Mouse (Mus musculus) liver, embryonic 11.5 days (tissue): ENCODE data around the gene Mettl5. TPM values are rescaled to one million over a fixed set of nuclear protein-coding genes. Genes with fewer than 3 reads are reported as not detected.
A peak's percentile ranks its signal among the peaks of the same experiment; 100 is the strongest.

ENCODE experiments used
- ATAC-seq: fragments of 200-750 bp; cut with Nextera tagmentation; replicated peaks from 2 replicates; pipeline ENCODE4 v1.8.0; 2017; ENCODE audit warnings: moderate number of reproducible peaks, mild to moderate bottlenecking, moderate TSS enrichment, moderate library complexity; ENCODE audit not compliant: low FRiP score
- DNase-seq: peaks from one replicate; pipeline ENCODE4 v3.0.0-alpha.2; 2017; ENCODE audit warnings: low spot score
- H3K27ac ChIP-seq: fragments of 300-500 bp; sonication (generic); 2 replicates; pipeline ENCODE4 v1.5.1; 2014; ENCODE audit warnings: mild to moderate bottlenecking, low read depth, low read length, control low read depth
- H3K27me3 ChIP-seq: fragments of 300-500 bp; sonication (generic); replicated peaks from 2 replicates; pipeline ENCODE4 v1.6.1; 2014; ENCODE audit warnings: low read length, mixed read lengths; ENCODE audit not compliant: control insufficient read depth, insufficient read depth
- H3K36me3 ChIP-seq: fragments of 300-500 bp; sonication (generic); 2 replicates; pipeline ENCODE4 v1.6.1; 2014; ENCODE audit warnings: mild to moderate bottlenecking, low read length, moderate library complexity, mixed read lengths; ENCODE audit not compliant: control insufficient read depth, insufficient read depth
- H3K4me1 ChIP-seq: fragments of 300-500 bp; sonication (generic); replicated peaks from 2 replicates; pipeline ENCODE4 v1.6.1; 2014; ENCODE audit warnings: low read length, mixed read lengths; ENCODE audit not compliant: control insufficient read depth, insufficient read depth
- H3K4me2 ChIP-seq: fragments of 300-500 bp; sonication (generic); 2 replicates; pipeline ENCODE4 v1.6.1; 2014; ENCODE audit warnings: mild to moderate bottlenecking, control low read depth, moderate library complexity
- H3K4me3 ChIP-seq: fragments of 300-500 bp; sonication (generic); 2 replicates; pipeline ENCODE4 v1.5.1; 2014; ENCODE audit warnings: low read depth, low read length, control low read depth
- H3K9ac ChIP-seq: fragments of 300-500 bp; sonication (generic); 2 replicates; pipeline ENCODE4 v1.6.1; 2014; ENCODE audit warnings: low read depth, low read length, control low read depth
- H3K9me3 ChIP-seq: fragments of 300-500 bp; sonication (generic); 2 replicates; pipeline ENCODE4 v1.6.1; 2016; ENCODE audit warnings: low read length, inconsistent platforms, mixed read lengths; ENCODE audit not compliant: control insufficient read depth
- whole genome bisulfite sequencing: fragments of 180-500 bp; shearing (Covaris S2); extraction: QIAGEN DNeasy Blood & Tissue Kit; methylation state at CpG from one replicate; pipeline ENCODE4 v1.1.7; 2014; 5-methylcytosine and 5-hydroxymethylcytosine counted together
- polyA plus RNA-seq: library from polyadenylated mRNA; unstranded; fragments of >200 nt; fragmentation: Nextera tagmentation; extraction: Ambion mirVana; gene quantifications from 2 replicates; pipeline ENCODE4 v1.2.1, GENCODE M21; 2014

Gene Mettl5
- polyA plus RNA-seq, 1 experiment from 2014 or later = 68.1 TPM

DNA sequence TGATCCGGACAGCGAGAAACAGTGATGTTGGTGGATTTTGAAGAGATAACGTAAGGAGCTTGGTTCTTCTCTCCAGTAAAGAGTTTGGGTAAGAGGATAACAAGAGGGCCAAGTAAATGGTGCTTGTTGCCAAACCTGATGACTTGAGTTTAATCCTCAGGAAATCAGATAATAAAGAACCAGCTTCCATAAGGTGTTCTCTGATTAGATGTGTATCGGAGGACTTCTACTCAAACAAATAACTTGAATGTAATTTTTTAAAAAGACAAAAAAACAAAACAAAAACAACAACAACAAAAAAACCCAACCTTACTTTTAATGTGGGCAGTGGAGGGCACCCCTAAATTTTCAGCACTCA, 10.8 kb upstream of the Mettl5 start:
- Histone ChIP-seq H3K9me3 (no peaks in the 10 kb centered on the region), H3K4me1 (peaks cover 16% of the 10 kb centered on the region), H3K27ac (peak overlapping the region; percentile 90), H3K36me3 (no peaks in the 10 kb centered on the region), H3K27me3 (no peaks in the 10 kb centered on the region), H3K4me3 (no peak overlapping the region), H3K4me2 (0 out of 2 replicates have a peak overlapping the region, but pooled peaks have one; percentile 0), H3K9ac (no peak overlapping the region)
- 73% methylated on average over 4 of the region's 4 CpGs for WGBS
- ATAC-seq (no peak), DNase-seq (no peak)

DNA sequence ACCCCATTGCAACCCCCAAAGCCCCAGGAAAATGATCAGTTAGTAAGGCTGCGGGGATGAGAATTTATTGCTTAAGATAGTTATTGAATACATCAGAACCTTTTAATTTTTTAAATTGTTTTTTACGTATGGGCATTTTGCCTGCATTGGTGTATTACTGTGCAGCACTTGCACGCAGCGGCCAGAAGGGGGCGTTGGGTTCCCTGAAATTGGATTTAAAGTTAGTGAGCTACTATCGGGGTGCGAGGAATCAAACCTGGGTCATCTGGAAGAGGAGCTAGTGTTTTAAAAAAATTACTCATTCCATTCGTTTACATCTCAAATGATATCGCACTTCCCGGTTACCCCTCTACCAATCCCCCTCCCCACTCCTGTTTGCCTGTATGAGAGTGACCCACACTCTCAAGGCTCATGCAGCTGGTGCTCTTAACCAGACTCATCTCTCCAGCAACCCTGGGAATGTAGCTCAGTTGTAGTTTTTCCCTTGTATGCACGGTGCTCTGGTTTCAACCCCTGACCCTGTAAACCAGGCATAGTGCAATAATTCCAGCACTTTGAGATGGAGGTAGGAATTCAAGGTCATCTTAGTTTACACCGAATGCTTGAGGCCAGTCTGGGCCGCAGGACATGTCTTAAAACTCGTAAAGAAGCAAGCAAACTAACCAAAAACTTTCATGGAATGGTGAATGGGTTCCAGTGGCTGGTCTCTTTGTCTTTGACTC, 10.2 kb upstream of the Mettl5 start:
- no peak for DNase-seq
- 59% methylated on average over 14 of the region's 14 CpGs for WGBS
- peak overlapping the region; percentile 7; the same call in 1 of the 2 replicates for H3K4me2 ChIP-seq
- no peaks in the 10 kb centered on the region for H3K9me3 ChIP-seq
- H3K36me3 ChIP-seq = no peaks in the 10 kb centered on the region
- peaks cover 16% of the 10 kb centered on the region for H3K4me1 ChIP-seq
- no peak overlapping the region for H3K4me3 ChIP-seq
- no peak overlapping the region for H3K9ac ChIP-seq
- ATAC-seq = no peak
- H3K27ac ChIP-seq = peak overlapping the region; percentile 90
- H3K27me3 ChIP-seq = no peaks in the 10 kb centered on the region

DNA sequence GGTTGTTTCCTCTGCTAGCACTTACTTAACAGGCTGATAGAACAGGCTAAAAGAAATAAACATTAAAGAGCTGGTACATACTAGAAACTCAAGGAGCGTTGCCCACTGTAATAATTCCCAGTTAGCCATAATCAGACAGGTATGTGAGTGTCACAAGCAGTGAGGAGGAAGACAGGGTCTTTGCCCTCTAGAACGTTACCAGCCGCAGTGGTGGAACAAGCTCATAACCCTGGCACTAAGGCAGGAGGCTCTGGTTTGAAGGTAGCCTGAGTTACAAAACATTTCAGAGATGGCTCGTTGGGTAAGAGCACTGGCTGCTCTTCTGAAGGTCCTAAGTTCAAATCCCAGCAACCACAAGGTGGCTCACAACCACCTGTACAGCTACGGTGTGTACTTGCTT, 8.5 kb upstream of the Mettl5 start:
- no peaks in the 10 kb centered on the region for H3K9me3 ChIP-seq
- no peaks in the 10 kb centered on the region for H3K27me3 ChIP-seq
- no peak overlapping the region for H3K27ac ChIP-seq
- H3K36me3 ChIP-seq = no peaks in the 10 kb centered on the region
- no peak overlapping the region for H3K4me2 ChIP-seq
- H3K4me1 ChIP-seq = peaks cover 11% of the 10 kb centered on the region
- no peak overlapping the region for H3K4me3 ChIP-seq
- 86% methylated on average over 5 of the region's 5 CpGs for WGBS
- no peak for DNase-seq
- H3K9ac ChIP-seq = no peak overlapping the region
- ATAC-seq = no peak

DNA sequence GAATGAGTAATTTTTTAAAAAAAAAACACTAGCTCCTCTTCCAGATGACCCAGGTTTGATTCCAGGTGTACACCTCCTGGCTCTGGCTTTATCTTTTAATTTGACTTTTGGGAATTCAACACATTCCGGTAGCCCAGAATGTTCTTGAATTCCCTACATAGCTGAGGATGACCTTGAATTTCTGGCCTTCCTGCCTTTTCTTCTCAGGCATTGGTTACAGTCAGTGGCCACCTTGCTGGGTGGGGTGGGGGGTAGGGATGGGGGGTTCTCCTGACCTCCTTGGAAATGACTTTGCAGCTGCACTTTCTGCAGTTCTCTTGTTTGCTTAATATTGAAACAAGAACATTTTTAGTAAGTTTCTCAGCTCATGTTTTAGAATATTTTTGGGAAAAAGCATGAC, 7.7 kb upstream of the Mettl5 start:
- WGBS = 92% methylated on average over 1 of the region's 1 CpGs
- Histone ChIP-seq H3K9ac (no peak overlapping the region), H3K4me3 (no peak overlapping the region), H3K4me1 (peaks cover 5% of the 10 kb centered on the region), H3K27me3 (no peaks in the 10 kb centered on the region), H3K4me2 (no peak overlapping the region), H3K36me3 (no peaks in the 10 kb centered on the region), H3K27ac (no peak overlapping the region), H3K9me3 (no peaks in the 10 kb centered on the region)
- DNase-seq = no peak
- no peak for ATAC-seq

DNA sequence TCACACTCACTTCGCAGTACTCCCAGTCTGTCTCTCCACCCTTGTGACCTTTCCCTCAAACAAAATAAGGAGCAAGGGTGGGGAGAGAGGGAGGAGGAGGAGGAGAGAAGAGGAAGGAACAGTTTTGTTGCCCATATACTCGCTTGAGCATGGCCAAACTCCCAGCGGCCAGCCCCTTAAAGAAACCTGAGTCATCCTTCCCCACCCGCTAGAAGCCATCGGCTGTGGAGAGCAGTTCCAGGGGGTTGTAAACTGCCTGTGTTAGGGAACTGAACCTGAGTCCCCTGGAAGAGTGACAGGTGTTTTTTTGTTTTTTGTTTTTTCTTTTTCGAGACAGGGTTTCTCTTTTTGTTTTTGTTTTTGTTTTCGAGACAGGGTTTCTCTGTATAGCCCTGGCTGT, 5.4 kb upstream of the Mettl5 start:
- no peaks in the 10 kb centered on the region for H3K36me3 ChIP-seq
- H3K4me1 ChIP-seq = peaks cover 3% of the 10 kb centered on the region
- 50% methylated on average over 7 of the region's 7 CpGs for WGBS
- H3K27me3 ChIP-seq = no peaks in the 10 kb centered on the region
- ATAC-seq = peak; percentile 51; the same call in 1 of the 2 replicates
- H3K27ac ChIP-seq = no peak overlapping the region
- no peaks in the 10 kb centered on the region for H3K9me3 ChIP-seq
- no peak for DNase-seq
- H3K9ac ChIP-seq = no peak overlapping the region
- no peak overlapping the region for H3K4me2 ChIP-seq
- no peak overlapping the region for H3K4me3 ChIP-seq

DNA sequence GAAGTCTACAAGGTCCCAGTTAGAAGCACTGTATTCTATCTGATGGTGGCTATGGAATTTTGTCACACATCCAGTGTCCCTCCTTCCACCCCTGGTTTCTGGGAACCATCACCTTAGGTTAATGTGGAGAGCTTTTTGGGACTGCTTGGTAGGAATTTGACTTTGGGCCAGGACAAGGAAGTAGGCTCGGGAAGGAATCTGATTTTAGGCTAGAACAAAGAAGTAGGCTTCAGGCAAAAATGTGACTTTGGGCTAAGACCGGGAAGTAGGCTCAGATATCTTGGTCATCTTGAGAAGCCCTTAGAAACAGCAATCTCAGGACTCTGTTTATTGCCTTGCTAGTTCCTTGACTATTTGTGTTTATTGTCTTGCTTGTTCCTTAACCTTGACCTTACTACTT, 3.5 kb upstream of the Mettl5 start:
- ATAC-seq (no peak), DNase-seq (no peak)
- H3K9ac ChIP-seq = no peak overlapping the region
- no peaks in the 10 kb centered on the region for H3K4me1 ChIP-seq
- H3K4me2 ChIP-seq = no peak overlapping the region
- no peaks in the 10 kb centered on the region for H3K36me3 ChIP-seq
- WGBS = 65% methylated on average over 2 of the region's 2 CpGs
- H3K9me3 ChIP-seq = no peaks in the 10 kb centered on the region
- H3K4me3 ChIP-seq = no peak overlapping the region
- H3K27ac ChIP-seq = no peak overlapping the region
- no peaks in the 10 kb centered on the region for H3K27me3 ChIP-seq

DNA sequence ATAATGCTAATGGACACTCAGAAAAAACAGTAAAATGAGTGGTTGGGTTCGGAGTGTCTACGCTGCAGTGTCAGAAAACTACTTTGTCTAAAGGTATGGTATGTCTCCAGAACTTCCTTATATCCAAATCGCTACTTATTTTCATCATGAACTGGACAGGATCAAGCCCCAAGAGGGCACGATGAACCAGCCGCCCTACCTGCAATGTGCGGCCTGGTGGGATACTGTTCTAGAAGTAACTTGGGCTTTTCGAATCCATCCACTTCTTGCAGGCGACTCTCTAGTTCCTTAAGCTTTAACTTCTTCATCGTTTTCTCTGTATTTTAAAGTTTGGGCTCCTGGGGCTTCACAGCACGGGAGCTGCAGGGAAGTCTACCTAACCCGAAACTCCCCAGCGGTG, 365 bp downstream of the Mettl5 start:
- Histone ChIP-seq H3K9me3 (no peaks in the 10 kb centered on the region), H3K27me3 (no peaks in the 10 kb centered on the region), H3K27ac (peak overlapping the region; percentile 10; the same call in 1 of the 2 replicates), H3K4me2 (peak overlapping the region; percentile 88), H3K36me3 (0 out of 2 replicates have a peak, but pooled peaks cover 2% of the 10 kb centered on the region), H3K4me3 (peak overlapping the region; percentile 62), H3K9ac (peak overlapping the region; percentile 75), H3K4me1 (no peaks in the 10 kb centered on the region)
- whole genome bisulfite sequencing = 4% methylated on average over 12 of the region's 12 CpGs
- DNase-seq = peak; percentile 45
- ATAC-seq = peak; percentile 57

DNA sequence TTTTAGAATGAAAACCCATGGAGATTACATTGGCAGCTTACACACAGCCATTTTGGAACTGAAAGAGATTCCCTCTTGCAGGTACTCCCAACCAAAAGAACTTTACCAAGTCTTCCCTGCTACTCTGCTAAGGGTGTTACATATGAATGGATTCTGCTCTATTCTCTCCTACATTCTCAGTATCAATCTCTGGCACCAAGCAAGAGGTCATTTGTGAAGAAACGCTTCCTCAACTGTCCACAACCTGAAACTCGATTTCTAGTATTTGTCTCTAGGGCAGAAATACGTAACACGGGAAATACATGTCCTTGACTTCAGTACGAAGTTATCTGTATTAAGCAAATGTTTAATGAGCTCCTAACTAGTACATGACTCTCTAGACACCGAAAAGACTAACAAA, 834 bp downstream of the Mettl5 start:
- H3K9ac ChIP-seq = peak overlapping the region; percentile 75
- peak overlapping the region; percentile 88 for H3K4me2 ChIP-seq
- 0 out of 2 replicates have a peak, but pooled peaks cover 2% of the 10 kb centered on the region for H3K36me3 ChIP-seq
- peak overlapping the region; percentile 62 for H3K4me3 ChIP-seq
- 38% methylated on average over 6 of the region's 6 CpGs for WGBS
- ATAC-seq = no peak
- no peak for DNase-seq
- H3K27ac ChIP-seq = peak overlapping the region; percentile 10; the same call in 1 of the 2 replicates
- no peaks in the 10 kb centered on the region for H3K9me3 ChIP-seq
- no peaks in the 10 kb centered on the region for H3K4me1 ChIP-seq
- H3K27me3 ChIP-seq = no peaks in the 10 kb centered on the region

DNA sequence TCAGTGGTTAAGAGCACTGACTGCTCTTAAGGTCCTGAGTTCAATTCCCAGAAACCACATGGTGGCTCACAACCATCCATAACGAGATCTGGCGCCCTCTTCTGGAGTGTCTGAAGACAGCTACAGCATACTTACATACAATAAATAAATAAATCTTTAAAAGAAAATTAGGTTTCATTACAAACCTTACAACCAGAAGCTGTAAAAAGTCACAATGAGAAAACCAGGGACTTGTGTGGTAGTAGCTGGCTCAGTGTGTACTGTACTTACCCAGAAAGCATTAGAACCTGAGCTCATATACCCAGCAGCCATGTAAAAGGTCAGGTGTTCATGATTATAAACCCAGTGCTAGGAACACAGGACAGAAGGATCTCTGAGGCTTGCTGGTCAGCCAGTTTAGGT, 1.4 kb downstream of the Mettl5 start:
- Histone ChIP-seq H3K9ac (no peak overlapping the region), H3K4me1 (no peaks in the 10 kb centered on the region), H3K4me3 (peak overlapping the region; percentile 62), H3K4me2 (peak overlapping the region; percentile 88), H3K27me3 (no peaks in the 10 kb centered on the region), H3K9me3 (no peaks in the 10 kb centered on the region), H3K27ac (no peak overlapping the region), H3K36me3 (0 out of 2 replicates have a peak, but pooled peaks cover 2% of the 10 kb centered on the region)
- DNase-seq (no peak), ATAC-seq (no peak)
- 47% methylated on average over 2 of the region's 2 CpGs for WGBS
